Mouse (Mus musculus) MEL-GATA-1-ER (cell line): ENCODE results near the gene Sri.

Experiments used
- DNase-seq: peaks from one replicate; pipeline ENCODE4 v3.0.0-alpha.2; 2012; ENCODE audit warnings: low read depth; ENCODE audit errors: extremely low read depth

The Sri gene

GRCm38 (mm10) chr5:8111691-8112090, 65.8 kb downstream of the Sri start:
- DNase-seq, result no peak

DNA sequence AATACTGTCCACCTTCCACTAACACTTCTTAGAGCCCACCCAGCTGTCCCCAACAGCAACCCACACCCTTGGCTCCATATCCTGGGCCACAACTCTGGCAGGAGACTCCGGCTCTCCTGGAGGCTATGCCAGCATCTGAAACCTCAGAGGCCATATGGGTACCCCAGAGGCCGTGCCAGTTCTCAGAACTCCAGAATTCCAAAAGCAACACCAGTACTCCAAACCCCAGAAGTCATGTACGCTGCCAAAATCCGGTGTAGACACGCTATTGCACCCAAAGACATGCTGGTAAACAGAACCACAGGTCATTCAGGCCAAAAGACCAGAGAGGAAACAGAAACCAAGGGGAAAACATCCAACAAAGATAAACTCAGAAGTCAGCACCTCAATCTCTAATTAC, 66.4 kb downstream of the Sri start:
- DNase-seq, result no peak

DNA sequence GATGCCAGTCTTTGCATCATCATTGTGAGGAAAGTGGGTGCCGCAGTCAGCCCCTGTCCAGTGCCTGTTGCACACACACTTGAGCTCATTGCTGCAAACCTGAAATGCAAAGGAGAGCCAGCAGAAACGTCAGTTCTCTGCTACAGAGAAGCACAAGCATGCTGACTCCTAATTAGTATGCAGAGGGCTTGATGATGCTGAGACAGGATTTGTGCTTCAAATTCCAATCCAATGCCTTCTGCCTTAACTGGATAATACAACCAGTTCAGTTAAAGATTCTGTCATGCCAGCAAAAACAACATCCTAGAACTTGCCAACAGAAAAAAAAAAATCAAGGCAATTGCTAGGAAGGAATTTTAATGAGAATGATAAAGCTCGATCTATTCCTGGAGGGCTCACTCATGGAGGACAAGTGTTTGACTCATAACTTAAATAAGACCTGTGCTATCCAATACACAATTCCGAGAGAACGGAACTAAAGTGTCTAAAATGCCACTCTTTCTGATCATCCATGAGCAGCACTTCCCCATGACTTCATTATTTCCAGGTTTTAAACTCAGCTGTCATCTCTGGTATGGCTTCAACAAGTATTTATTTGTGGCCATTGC, 70.8 kb downstream of the Sri start:
- DNase-seq, result no peak
